Mouse (Mus musculus) kidney, postnatal 10 days (tissue): ENCODE data around the gene Tet3.
A peak's percentile ranks its signal among the peaks of the same experiment; 100 is the strongest.

Source experiments
- DNase-seq: peaks from one replicate; pipeline ENCODE4 v3.0.0; 2021; ENCODE audit warnings: mixed read lengths

The Tet3 gene

GRCm38 (mm10) chr6:83412854-83413401, 46.0 kb downstream of the Tet3 start:
- peak; percentile 57 for DNase-seq

- DNase-seq = no peak
Observed at GRCm38 (mm10) chr6:83412362-83412853, 46.5 kb downstream of the Tet3 start.

GRCm38 (mm10) chr6:83411635-83412361, 47.1 kb downstream of the Tet3 start:
- DNase-seq = no peak

GRCm38 (mm10) chr6:83410046-83410706, 48.7 kb downstream of the Tet3 start:
- DNase-seq = no peak

GRCm38 (mm10) chr6:83408510-83408909, 50.4 kb downstream of the Tet3 start:
- DNase-seq = peak; percentile 42

DNA sequence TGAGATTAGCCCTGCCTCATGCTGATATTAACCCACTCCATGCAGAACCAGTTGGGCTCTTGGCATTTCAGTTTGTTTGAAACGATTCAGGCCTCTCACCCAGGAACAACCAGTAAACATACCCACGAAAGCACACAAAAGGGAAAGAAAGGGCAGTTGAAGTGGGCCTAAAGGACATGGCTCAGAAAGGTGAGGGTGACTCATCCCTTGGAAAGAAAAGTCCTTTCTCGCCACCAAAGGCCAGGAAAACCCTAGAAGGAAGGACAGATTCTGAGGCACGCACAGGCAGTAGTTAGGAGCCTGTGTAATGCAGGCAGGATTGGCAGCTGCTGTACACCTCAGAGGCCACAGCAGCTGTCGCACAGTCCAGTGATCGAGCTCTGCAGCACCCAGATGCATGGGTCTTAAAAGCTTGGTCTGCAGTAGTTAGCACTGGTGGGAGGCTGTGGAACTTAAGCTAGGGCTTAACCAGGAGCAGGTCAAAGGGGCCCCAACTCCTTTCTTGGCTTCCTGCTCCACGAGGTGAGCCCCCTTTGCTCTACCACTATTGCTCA, 53.3 kb downstream of the Tet3 start:
- DNase-seq = no peak

- DNase-seq = no peak
Observed at GRCm38 (mm10) chr6:83404571-83404970, 54.3 kb downstream of the Tet3 start.

GRCm38 (mm10) chr6:83403481-83403880, 55.4 kb downstream of the Tet3 start:
- no peak for DNase-seq

DNA sequence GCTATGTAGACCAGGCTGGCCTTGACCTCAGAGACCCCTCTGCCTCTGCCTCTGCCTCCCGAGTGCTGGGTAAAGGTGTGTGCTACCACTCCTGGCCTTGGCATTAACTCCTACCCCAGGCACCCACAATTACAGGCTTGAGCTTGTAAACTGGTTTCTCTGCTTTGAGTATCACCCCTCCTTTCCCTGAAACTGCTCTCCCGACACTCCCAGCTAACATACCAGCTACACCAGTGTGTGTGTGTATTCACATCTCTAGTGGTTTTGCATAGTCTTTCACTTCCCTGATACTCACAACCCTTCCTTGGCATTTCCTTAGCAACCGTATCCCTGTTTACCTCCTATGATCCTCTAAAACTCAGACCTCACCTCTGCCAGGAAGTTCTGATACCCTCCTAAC, 59.1 kb downstream of the Tet3 start:
- no peak for DNase-seq

DNA sequence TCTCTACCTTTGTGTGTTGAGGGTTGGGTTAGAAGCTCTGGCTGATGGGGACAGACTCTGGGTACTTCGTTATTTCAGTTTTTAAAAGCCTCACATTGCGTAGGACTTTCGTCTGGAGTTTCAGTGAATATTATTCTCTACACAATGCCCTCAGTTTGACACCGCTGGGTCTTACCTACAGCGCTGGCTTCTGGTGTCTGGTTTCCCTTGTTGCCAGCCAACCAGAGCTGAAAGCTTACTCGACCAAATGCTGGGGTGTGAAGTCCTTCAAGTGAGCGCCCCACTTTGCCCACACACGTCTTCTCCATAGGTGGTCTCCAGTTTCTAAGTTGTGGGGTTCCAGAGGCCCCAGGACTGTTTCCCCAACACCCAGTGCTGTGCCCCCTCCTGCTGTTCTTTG, 61.2 kb downstream of the Tet3 start:
- DNase-seq = no peak

DNA sequence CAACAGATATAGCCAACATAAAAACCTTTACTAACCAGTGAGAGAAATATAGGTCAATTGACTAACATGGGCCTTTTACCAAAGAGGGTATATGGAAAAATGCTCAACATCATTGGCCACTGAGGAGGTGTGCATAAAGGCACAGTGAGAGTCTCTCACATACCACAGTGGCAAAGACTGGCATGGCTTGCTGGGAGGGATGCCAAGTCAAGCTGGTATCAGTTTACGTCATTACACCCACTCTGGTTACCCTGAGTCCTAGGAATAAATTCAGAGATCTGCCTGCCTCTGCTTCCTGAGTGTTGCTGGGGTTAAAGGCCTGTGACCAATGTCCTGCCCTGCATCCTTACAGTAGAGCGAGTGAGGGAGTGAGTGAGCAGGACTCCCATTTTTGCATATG, 62.2 kb downstream of the Tet3 start:
- DNase-seq = no peak

DNA sequence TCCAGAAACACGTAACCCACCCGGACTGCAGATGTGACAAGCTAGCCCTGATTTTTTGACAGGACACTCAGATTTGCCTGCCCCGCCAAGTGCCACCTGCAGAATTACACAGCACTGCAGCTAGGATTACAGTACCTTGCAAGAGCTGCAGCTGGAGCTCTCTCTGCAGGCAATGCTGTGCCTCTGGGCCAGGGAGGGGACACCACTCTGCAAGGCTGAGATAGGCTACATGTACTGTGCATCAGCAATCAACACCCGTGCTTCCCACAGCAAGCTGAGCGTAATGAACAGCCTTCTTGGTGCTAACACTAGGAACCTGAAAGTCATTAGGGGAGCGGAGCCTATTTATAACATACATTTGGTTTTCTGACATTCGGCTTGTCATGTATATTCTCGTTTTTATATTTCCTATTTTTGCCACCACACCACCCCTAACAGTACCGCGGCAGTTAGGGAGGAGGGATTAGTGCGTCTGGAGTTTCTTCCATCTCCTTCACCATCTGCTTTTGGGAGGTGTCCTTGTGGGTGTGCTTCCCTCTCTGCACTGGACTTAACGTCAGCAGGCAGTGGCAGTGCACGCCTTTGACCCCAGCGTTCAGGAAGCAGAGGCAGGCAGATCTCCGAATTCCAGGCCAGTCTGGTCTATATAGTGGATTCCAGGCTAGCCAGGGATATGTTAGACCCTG, 63.2 kb downstream of the Tet3 start:
- no peak for DNase-seq

DNA sequence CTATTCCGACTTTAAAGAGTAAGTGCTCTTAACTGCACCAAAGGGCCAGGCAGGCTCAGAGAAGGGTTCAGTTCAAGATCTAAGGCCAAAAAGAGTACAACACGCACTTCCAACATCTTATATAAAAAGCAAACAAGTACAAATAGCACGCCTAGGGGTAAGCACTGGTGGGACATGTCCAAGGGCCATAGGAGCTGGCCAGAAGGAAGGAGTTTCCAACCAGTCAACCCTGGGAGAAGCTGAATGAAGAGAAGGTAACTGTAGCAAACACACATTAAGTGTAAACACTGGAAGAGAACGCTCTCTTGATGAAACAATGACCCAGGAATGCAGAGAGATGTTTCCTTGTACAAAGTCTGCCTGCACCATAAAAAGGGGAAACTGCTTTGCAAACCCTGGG, 64.8 kb downstream of the Tet3 start:
- DNase-seq = no peak

DNA sequence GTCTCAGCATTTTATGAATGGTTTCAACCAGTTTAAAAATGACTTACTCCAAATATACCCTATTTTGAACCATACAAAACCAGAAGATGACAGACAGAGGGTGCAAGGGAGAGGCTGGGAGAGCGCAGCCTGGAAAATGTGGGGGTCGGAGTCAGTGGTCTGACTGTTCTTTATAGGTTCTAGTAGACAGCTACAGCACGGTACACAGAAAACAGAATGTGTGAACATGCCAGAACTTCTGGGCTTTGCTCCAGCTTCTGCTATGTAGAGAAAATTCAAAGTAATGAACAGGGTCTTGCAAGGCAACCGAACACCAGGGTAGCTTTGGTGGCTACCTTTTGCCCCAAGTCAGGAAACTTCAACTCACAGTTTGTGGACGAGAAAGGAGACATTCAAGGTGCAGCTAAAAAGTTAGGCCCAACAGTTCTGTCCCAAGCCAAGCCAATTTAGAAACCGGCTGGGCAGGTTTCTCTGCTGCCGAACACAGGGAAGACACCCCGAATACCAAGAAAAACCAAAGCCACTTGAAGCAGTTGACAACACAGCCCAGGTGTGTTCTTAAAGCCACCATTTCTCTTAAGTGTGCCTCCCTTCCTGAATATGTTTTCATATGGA, 66.6 kb downstream of the Tet3 start:
- DNase-seq = peak; percentile 34

GRCm38 (mm10) chr6:83385569-83386090, 73.3 kb downstream of the Tet3 start:
- no peak for DNase-seq

DNA sequence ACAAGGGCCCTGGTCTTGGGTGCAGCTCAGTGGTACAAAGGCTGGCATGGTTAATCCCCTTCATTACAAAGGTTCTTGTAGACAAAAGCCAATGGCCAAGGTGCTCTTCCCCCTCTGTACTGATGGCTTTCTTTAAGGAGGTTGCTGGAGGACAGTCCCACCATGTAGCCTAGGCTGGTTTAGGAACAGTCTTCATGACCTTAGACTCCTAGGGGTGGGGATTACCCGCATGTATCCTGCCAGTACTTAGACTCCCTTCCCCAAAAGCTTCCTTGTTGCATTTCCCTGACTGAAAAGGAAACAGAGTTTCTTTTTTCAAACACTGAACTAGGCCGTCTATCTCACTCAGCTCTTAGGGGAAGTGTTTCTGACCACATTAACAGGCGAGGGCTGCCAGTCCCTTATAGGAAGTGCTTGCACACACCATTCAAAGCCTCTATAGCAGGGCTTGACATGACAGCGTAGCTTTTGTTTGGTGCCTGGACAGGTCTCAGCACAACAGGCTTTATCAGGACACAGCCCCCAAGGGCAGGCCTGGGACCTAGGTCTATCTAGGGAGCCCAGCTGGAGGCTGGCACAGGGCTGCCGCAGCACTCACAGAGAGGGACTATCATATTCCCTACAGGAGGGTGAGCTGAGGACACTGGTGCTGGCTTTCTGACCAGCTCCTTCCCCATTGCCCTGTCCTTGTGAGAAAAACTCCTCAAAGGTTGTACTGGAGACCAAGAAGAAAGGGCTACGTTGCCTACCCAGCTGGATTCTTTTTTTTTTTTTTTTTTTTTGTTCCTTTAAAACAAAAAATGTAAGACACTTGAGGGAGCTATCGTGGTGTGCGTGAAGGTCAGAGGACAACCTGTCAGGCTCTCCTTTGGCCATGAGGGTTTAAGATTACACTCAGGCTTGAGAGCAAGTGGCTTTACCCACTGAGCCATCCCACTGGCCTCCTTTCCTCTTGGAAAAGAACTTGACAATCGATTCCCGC, 77.1 kb downstream of the Tet3 start:
- no peak for DNase-seq

GRCm38 (mm10) chr6:83373704-83374300, 85.1 kb downstream of the Tet3 start:
- DNase-seq = no peak

DNA sequence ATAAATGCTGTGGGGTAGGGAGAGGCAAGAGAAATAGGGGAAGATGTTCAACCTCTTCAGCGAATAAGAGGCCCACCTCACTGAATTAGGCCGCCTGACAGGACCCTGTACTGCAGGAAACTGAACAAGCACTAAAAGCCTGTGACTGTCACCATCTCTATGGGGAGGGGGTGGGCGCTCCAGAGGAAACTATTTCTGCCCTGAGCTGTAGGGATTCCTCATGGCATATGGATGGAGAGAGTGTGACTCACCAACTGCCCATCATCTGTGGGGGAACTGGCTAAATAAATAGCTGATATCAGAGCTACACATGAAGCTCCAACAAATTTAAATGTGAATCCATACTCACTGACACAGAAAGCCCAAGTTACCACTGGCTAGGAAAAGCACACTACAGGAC, 87.5 kb downstream of the Tet3 start:
- no peak for DNase-seq

GRCm38 (mm10) chr6:83370316-83370965, 88.4 kb downstream of the Tet3 start:
- no peak for DNase-seq

DNA sequence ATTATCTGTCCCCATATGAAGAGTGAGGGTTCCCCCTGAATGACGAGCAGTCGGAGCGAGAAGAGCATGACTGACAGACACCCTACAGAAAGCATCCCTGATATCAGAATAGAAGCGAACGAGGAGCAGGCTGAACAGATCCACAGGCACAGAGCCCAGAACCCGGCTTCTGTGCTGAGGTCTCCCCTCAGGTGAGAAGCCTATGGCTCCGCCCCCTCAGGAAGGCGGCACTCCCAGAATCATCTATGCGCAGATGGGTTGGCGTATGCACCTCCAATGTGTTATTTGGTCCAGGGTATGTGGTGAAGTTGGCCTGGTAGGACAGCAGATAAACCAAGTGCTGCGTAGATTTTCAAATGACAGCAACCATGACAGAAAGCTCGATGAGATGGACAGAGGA, 95.8 kb downstream of the Tet3 start:
- DNase-seq = no peak
